19 mouse cellular contexts compared by ENCODE assay signal in the genomic region with DNA sequence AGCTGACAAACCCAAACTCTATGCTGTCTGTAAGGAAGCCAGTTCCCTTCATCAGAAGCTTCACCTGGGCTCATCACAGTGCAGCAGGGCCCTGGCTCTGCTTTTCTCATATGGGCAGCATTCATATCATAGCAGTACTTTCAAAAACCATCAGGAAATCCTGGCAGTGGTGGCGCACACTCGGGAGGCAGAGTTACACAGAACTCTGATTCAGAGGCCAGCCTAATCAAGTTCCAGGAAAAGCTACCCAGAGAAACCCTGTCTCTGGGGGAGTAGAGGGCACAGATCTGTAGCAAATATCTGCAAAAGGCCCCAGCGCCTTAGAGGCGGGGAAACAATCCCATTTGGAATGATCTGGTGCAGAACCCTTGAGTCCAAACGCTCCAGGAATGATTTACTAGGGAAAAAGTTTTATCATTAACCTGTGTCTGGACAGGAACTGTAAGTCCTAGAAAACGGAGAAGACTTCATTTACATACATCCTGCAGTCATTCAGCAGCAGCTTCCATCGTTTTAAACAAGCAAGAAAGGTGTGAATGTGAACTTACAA. TPM values are rescaled to one million over a fixed set of nuclear protein-coding genes. Genes with fewer than 3 reads are reported as not detected.
A peak's percentile ranks its signal among the peaks of the same experiment; 100 is the strongest.
DNase-seq lines count a peak whose midpoint lies in the region; ATAC-seq and TF ChIP-seq lines count a peak whose summit lies in the region.
"Had no signal": no experiment of that assay in that cellular context is flagged by ENCODE, and none has a peak within 500 bp of the region (broad histone marks: within the 10 kb centered on the region; RNA-seq: fewer than 3 reads in every experiment).

No protein-coding gene starts in this region.

- ATAC-seq in heart, embryonic 16.5 days (replicated peaks; ENCODE audit: extremely low read depth, insufficient read depth, low FRiP score) = no peak
- ATAC-seq in hindbrain, postnatal 0 days = no peak
- ATAC-seq: forebrain, embryonic 13.5 days; hindbrain, embryonic 16.5 days; midbrain, embryonic 16.5 days had no signal

- no peak overlapping the region for H3K4me3 ChIP-seq in heart, embryonic 16.5 days (ENCODE audit: low read length)
- H3K4me3 ChIP-seq in myocyte = no peak overlapping the region
- H3K4me3 ChIP-seq in left cerebral cortex, adult 2 months = no peak overlapping the region
- H3K4me3 ChIP-seq in hindbrain, postnatal 0 days (ENCODE audit: low read length) = no peak overlapping the region
- H3K4me3 ChIP-seq: forebrain, embryonic 13.5 days; heart, adult 2 months had no signal

- intact Hi-C loops in heart, postnatal 14 days (cut with DNase I) = no loop called here
- intact Hi-C loops in left cerebral cortex, adult 2 months (cut with DNase I) = no loop called here

- no peak overlapping the region for H3K4me2 ChIP-seq in heart, embryonic 16.5 days (ENCODE audit: low read depth, low read length)
- peak overlapping the region; percentile 50 for H3K4me2 ChIP-seq in myocyte (ENCODE audit: low read depth)
- H3K4me2 ChIP-seq in hindbrain, postnatal 0 days (ENCODE audit: low read depth, low read length) = no peak overlapping the region
- H3K4me2 ChIP-seq: forebrain, embryonic 13.5 days had no signal

- H3ac ChIP-seq in myocyte (ENCODE audit: control insufficient read depth, insufficient read length) = no peak overlapping the region

- TF ChIP-seq POLR2A in myocyte (IDR thresholded peaks at IDR 0.05; ENCODE audit: insufficient read length, low read depth) = no peak

- TF ChIP-seq CTCF in left cerebral cortex, adult 2 months (IDR thresholded peaks at IDR 0.05) = no peak
- no peak for TF ChIP-seq CTCF in hindbrain, postnatal 0 days (IDR thresholded peaks at IDR 0.05; ENCODE audit: low read depth)

- 53% methylated on average over 7 of the region's 7 CpGs for WGBS in heart, embryonic 16.5 days
- WGBS in hindbrain, postnatal 0 days = 82% methylated on average over 7 of the region's 7 CpGs

- H3K27me3 ChIP-seq in heart, embryonic 16.5 days (ENCODE audit: control insufficient read depth, insufficient read depth, low read length) = no peaks in the 10 kb centered on the region
- no peaks in the 10 kb centered on the region for H3K27me3 ChIP-seq in myocyte (ENCODE audit: control insufficient read depth, insufficient read depth, insufficient read length)
- no peaks in the 10 kb centered on the region for H3K27me3 ChIP-seq in hindbrain, postnatal 0 days (ENCODE audit: insufficient read depth, low read length)
- H3K27me3 ChIP-seq: forebrain, embryonic 13.5 days had no signal

- 0 out of 2 replicates have a peak overlapping the region, but pooled peaks have one; percentile 20 for H3K9ac ChIP-seq in heart, embryonic 16.5 days (ENCODE audit: low read length)
- H3K9ac ChIP-seq in hindbrain, postnatal 0 days (replicated peaks; ENCODE audit: low read length) = no peak overlapping the region
- H3K9ac ChIP-seq: forebrain, embryonic 13.5 days had no signal

- H3K36me3 ChIP-seq in heart, embryonic 16.5 days (ENCODE audit: control insufficient read depth, insufficient read depth) = no peaks in the 10 kb centered on the region; the same call in 1 of the 2 replicates
- H3K36me3 ChIP-seq in myocyte (ENCODE audit: control insufficient read depth, insufficient read depth) = no peaks in the 10 kb centered on the region
- H3K36me3 ChIP-seq in hindbrain, postnatal 0 days (ENCODE audit: insufficient read depth, low read length) = peaks cover under 1% of the 10 kb centered on the region; the same call in 1 of the 2 replicates

- H3K27ac ChIP-seq in heart, embryonic 16.5 days (ENCODE audit: low read length) = no peak overlapping the region
- H3K27ac ChIP-seq in left cerebral cortex, adult 2 months = no peak overlapping the region
- no peak overlapping the region for H3K27ac ChIP-seq in hindbrain, postnatal 0 days
- H3K27ac ChIP-seq: forebrain, embryonic 13.5 days; heart, adult 2 months had no signal

- no peaks in the 10 kb centered on the region for H3K9me3 ChIP-seq in heart, embryonic 16.5 days (replicated peaks; ENCODE audit: control insufficient read depth, low read length)
- H3K9me3 ChIP-seq in hindbrain, postnatal 0 days (ENCODE audit: low read length) = no peaks in the 10 kb centered on the region
- H3K9me3 ChIP-seq: forebrain, embryonic 13.5 days had no signal

- H3K4me1 ChIP-seq in heart, embryonic 16.5 days (ENCODE audit: control insufficient read depth, insufficient read depth, low read length) = peaks cover 25% of the 10 kb centered on the region
- H3K4me1 ChIP-seq in hindbrain, postnatal 0 days (ENCODE audit: insufficient read depth, low read length) = peaks cover 15% of the 10 kb centered on the region

- no peak for DNase-seq in heart, postnatal 14 days
- DNase-seq in kidney, adult 8-10 months = peak; percentile 66 to 84
- DNase-seq in kidney, postnatal 36 days = peak; percentile 61 to 86
- DNase-seq in thymus, postnatal 14 days = no peak
- no peak for DNase-seq in left cerebral cortex, adult 2 months (ENCODE audit: extremely low spot score in 1 of 2, low spot score in 2 of 2)
- DNase-seq in hindbrain, postnatal 0 days (ENCODE audit: low spot score) = no peak
- DNase-seq: adrenal gland, postnatal 14 days; cerebellum, adult 9-10 months; embryo, embryonic 11 days; heart, adult 2 months; layer of hippocampus, adult 9-11 months; lung, adult 2 months; right cerebral cortex, postnatal 14 days had no signal

- peaks cover 68% of the 10 kb centered on the region for H3K79me2 ChIP-seq in myocyte (ENCODE audit: control insufficient read depth, insufficient read depth)

TF ChIP-seq in myocyte, 11 proteins besides CTCF, POLR2A, EP300 and RAD21:
- TF ChIP-seq SRF (IDR thresholded peaks at IDR 0.05; ENCODE audit: control insufficient read depth, insufficient read length, low read depth) = no peak
- TF ChIP-seq REST (IDR thresholded peaks at IDR 0.05; ENCODE audit: insufficient read depth, insufficient read length) = no peak
- no peak for TF ChIP-seq TCF12 (IDR thresholded peaks at IDR 0.05; ENCODE audit: insufficient read depth, poor library complexity, severe bottlenecking)
- no peak for TF ChIP-seq MYOD1 (IDR thresholded peaks at IDR 0.05; ENCODE audit: control insufficient read depth in 1 of 3, insufficient read length in 2 of 3, low read depth in 2 of 3)
- no peak for TF ChIP-seq MAX (IDR thresholded peaks at IDR 0.05; ENCODE audit: low read depth)
- TF ChIP-seq E2F4 (IDR thresholded peaks at IDR 0.05; ENCODE audit: insufficient read depth) = no peak
- TF ChIP-seq TCF3 (IDR thresholded peaks at IDR 0.05; ENCODE audit: insufficient read length, low read depth) = no peak
- no peak for TF ChIP-seq POLR2AphosphoS2 (IDR thresholded peaks at IDR 0.05; ENCODE audit: insufficient read length, low read depth)
- TF ChIP-seq MYOG (IDR thresholded peaks at IDR 0.05; ENCODE audit: control insufficient read depth in 1 of 3, insufficient read depth in 1 of 3, insufficient read length in 2 of 3, low read depth in 2 of 3) = no peak
- TF ChIP-seq CEBPB (IDR thresholded peaks at IDR 0.05; ENCODE audit: insufficient read depth, poor library complexity, severe bottlenecking) = no peak
- no peak for TF ChIP-seq USF1 (IDR thresholded peaks at IDR 0.05; ENCODE audit: low read depth)
TF ChIP-seq in myocyte: peak in this region for 0.

RNA-seq across cellular contexts. Expression of gene Bnip3, which starts 5.4 kb away (rescaled TPM):
- 258 and 260 TPM in 2 replicates for polyA plus RNA-seq in heart, embryonic 16.5 days (2015; fragmentation: Nextera tagmentation; extraction: Ambion mirVana)
- 100 to 1,000 TPM; 157 to 188 TPM for total RNA-seq in heart, postnatal 14 days (2021)
- 49.7 TPM for polyA plus RNA-seq in myocyte (2012; fragmentation: generic; extraction: Trizol)
- 100 to 1,000 TPM; 128 to 136 TPM for total RNA-seq in left cerebral cortex, adult 2 months (2021)
- 115 and 170 TPM in 2 replicates for total RNA-seq in hindbrain, postnatal 0 days (2014; rRNA removed)
- 162 and 163 TPM in 2 replicates for polyA plus RNA-seq in hindbrain, postnatal 0 days (2015; fragmentation: Nextera tagmentation; extraction: Ambion mirVana)

RNA-seq across cellular contexts. Expression of gene Jakmip3, which starts 36.6 kb away (rescaled TPM):
- not detected in 2 replicates for polyA plus RNA-seq in heart, embryonic 16.5 days (2015; fragmentation: Nextera tagmentation; extraction: Ambion mirVana)
- under 1 TPM in 1 of 2 experiments, not detected in 1; 0.31 TPM for total RNA-seq in heart, postnatal 14 days (2021)
- 0.01 TPM for polyA plus RNA-seq in myocyte (2012; fragmentation: generic; extraction: Trizol)
- total RNA-seq in left cerebral cortex, adult 2 months (2021) = 10 to 100 TPM; 54.0 to 54.7 TPM
- 12.4 and 13.6 TPM in 2 replicates for total RNA-seq in hindbrain, postnatal 0 days (2014; rRNA removed)
- polyA plus RNA-seq in hindbrain, postnatal 0 days (2015; fragmentation: Nextera tagmentation; extraction: Ambion mirVana) = 7.6 and 8.2 TPM in 2 replicates
- polyA plus RNA-seq: C2C12; lung, adult 2 months had no signal

RNA-seq across cellular contexts. Expression of gene Mapk1ip1, which starts 57.9 kb away (rescaled TPM):
- polyA plus RNA-seq in heart, embryonic 16.5 days (2015; fragmentation: Nextera tagmentation; extraction: Ambion mirVana) = 15.4 TPM in 2 replicates
- total RNA-seq in heart, postnatal 14 days (2021) = 10 to 100 TPM; 21.4 to 23.9 TPM
- polyA plus RNA-seq in myocyte (2012; fragmentation: generic; extraction: Trizol) = 6.2 TPM
- total RNA-seq in left cerebral cortex, adult 2 months (2021) = 10 to 100 TPM; 39.6 to 44.7 TPM
- total RNA-seq in hindbrain, postnatal 0 days (2014; rRNA removed) = 40.8 and 46.1 TPM in 2 replicates
- polyA plus RNA-seq in hindbrain, postnatal 0 days (2015; fragmentation: Nextera tagmentation; extraction: Ambion mirVana) = 30.6 and 32.4 TPM in 2 replicates

RNA-seq across cellular contexts. Expression of gene Ppp2r2d, which starts 58.1 kb away (rescaled TPM):
- polyA plus RNA-seq in heart, embryonic 16.5 days (2015; fragmentation: Nextera tagmentation; extraction: Ambion mirVana) = 22.7 and 26.6 TPM in 2 replicates
- total RNA-seq in heart, postnatal 14 days (2021) = 10 to 100 TPM; 44.8 to 46.9 TPM
- 23.0 TPM for polyA plus RNA-seq in myocyte (2012; fragmentation: generic; extraction: Trizol)
- total RNA-seq in left cerebral cortex, adult 2 months (2021) = 10 to 100 TPM; 63.3 to 69.5 TPM
- total RNA-seq in hindbrain, postnatal 0 days (2014; rRNA removed) = 67.0 and 70.8 TPM in 2 replicates
- polyA plus RNA-seq in hindbrain, postnatal 0 days (2015; fragmentation: Nextera tagmentation; extraction: Ambion mirVana) = 97.3 and 99.5 TPM in 2 replicates

Comparison
In these comparisons a context has a peak if more than half of its experiments do, and no peak if none do; other contexts are left out.
1. DNase-seq: peak in kidney, adult 8-10 months (2 of 2) and kidney, postnatal 36 days (2 of 2); none in heart, postnatal 14 days (0 of 2), thymus, postnatal 14 days (single experiment), left cerebral cortex, adult 2 months (0 of 2) and hindbrain, postnatal 0 days (single experiment).
2. RNA of gene Jakmip3, which starts 36.6 kb away (total RNA-seq): 54.0 to 54.7 TPM in left cerebral cortex, adult 2 months and 12.4 to 13.6 TPM in hindbrain, postnatal 0 days; 0.31 TPM in heart, postnatal 14 days; every median in the first group is over 10 times any median in the second.